Mouse (Mus musculus) liver, postnatal 0 days (tissue): ENCODE data around the gene Crb2. TPM values are rescaled to one million over a fixed set of nuclear protein-coding genes. Genes with fewer than 3 reads are reported as not detected.
A peak's percentile ranks its signal among the peaks of the same experiment; 100 is the strongest.

ENCODE experiments used
- ATAC-seq: fragments of 200-750 bp; cut with Nextera tagmentation; 2 replicates; pipeline ENCODE4 v1.8.0; 2017; ENCODE audit warnings: mild to moderate bottlenecking, moderate library complexity
- DNase-seq: peaks from one replicate; pipeline ENCODE4 v3.0.0-alpha.2; 2016
- H3K27ac ChIP-seq: fragments of 300-500 bp; sonication (generic); 2 replicates; pipeline ENCODE4 v1.5.1; 2014; ENCODE audit warnings: antibody characterized with exemption, moderate library complexity, mild to moderate bottlenecking, low read depth
- H3K27me3 ChIP-seq: fragments of 300-500 bp; sonication (generic); 2 replicates; pipeline ENCODE4 v1.6.1; 2014; ENCODE audit warnings: low read length, control low read depth, mixed read lengths; ENCODE audit not compliant: insufficient read depth
- H3K36me3 ChIP-seq: fragments of 300-500 bp; sonication (generic); replicated peaks from 2 replicates; pipeline ENCODE4 v1.6.1; 2014; ENCODE audit warnings: mild to moderate bottlenecking, control low read depth, low read length, moderate library complexity, mixed read lengths; ENCODE audit not compliant: insufficient read depth
- H3K4me1 ChIP-seq: fragments of 300-500 bp; sonication (generic); 2 replicates; pipeline ENCODE4 v1.6.1; 2014; ENCODE audit warnings: antibody characterized with exemption, mild to moderate bottlenecking, control low read depth; ENCODE audit not compliant: insufficient read depth
- H3K4me2 ChIP-seq: fragments of 300-500 bp; sonication (generic); 2 replicates; pipeline ENCODE4 v1.6.1; 2014; ENCODE audit warnings: low read depth, mild to moderate bottlenecking, low read length, moderate library complexity, mixed read lengths
- H3K4me3 ChIP-seq: fragments of 300-500 bp; sonication (generic); 2 replicates; pipeline ENCODE4 v1.5.1; 2014; ENCODE audit warnings: low read depth, low read length
- H3K9ac ChIP-seq: fragments of 300-500 bp; sonication (generic); replicated peaks from 2 replicates; pipeline ENCODE4 v1.6.1; 2014; ENCODE audit warnings: mild to moderate bottlenecking, moderate library complexity
- H3K9me3 ChIP-seq: fragments of 300-500 bp; sonication (generic); 2 replicates; pipeline ENCODE4 v1.6.1; 2016; ENCODE audit warnings: mild to moderate bottlenecking, control low read depth, low read length, mixed read lengths
- CTCF ChIP-seq: sonication (generic); IDR thresholded peaks from 2 replicates; pipeline ENCODE4 v1.5.1; 2016; ENCODE audit warnings: antibody characterized with exemption, low read depth
- EP300 ChIP-seq: IDR thresholded peaks from 2 replicates; pipeline ENCODE4 v1.6.1; 2016; ENCODE audit warnings: antibody characterized with exemption, low read depth, mild to moderate bottlenecking
- WGBS: fragments of 180-500 bp; shearing (Covaris S2); extraction: QIAGEN DNeasy Blood & Tissue Kit; methylation state at CpG from one replicate; pipeline ENCODE4 v1.1.7; 2014; ENCODE audit not compliant: insufficient replicate concordance; 5-methylcytosine and 5-hydroxymethylcytosine counted together
- polyA plus RNA-seq: library from polyadenylated mRNA; unstranded; fragments of >200 nt; fragmentation: Nextera tagmentation; extraction: Ambion mirVana; gene quantifications from 2 replicates; pipeline ENCODE4 v1.2.1, GENCODE M21; 2015

Crb2 gene
- polyA plus RNA-seq, result 0.16 and 0.19 TPM in 2 replicates

GRCm38 (mm10) chr2:37776016-37776415 is at the start of gene Crb2:
TSS of gene Crb2 (plus strand) at chr2:37776249.
- Histone ChIP-seq H3K4me2 (peak within 1 kb of the TSS; percentile 53), H3K4me1 (peaks cover 15% of the 10 kb centered on the region), H3K4me3 (no peak within 1 kb of the TSS), H3K27me3 (peaks cover 14% of the 10 kb centered on the region), H3K27ac (no peak within 1 kb of the TSS), H3K36me3 (no peaks in the 10 kb centered on the region), H3K9ac (no peak within 1 kb of the TSS), H3K9me3 (no peaks in the 10 kb centered on the region)
- WGBS, result 8% methylated on average over 10 of the region's 18 CpGs
- ATAC-seq (no peak), DNase-seq (peak; percentile 40)
- TF ChIP-seq EP300 (no peak), CTCF (no peak)

GRCm38 (mm10) chr2:37731241-37731801 is 44.7 kb upstream of the Crb2 start:
- H3K9me3 ChIP-seq, result no peaks in the 10 kb centered on the region
- WGBS, result 52% methylated on average over 5 of the region's 5 CpGs
- TF ChIP-seq CTCF, result no peak
- no peak for TF ChIP-seq EP300
- H3K36me3 ChIP-seq, result no peaks in the 10 kb centered on the region
- H3K27ac ChIP-seq, result peak overlapping the region; percentile 60
- H3K9ac ChIP-seq, result no peak overlapping the region
- peaks cover 10% of the 10 kb centered on the region for H3K4me1 ChIP-seq
- no peak overlapping the region for H3K4me3 ChIP-seq
- ATAC-seq, result peak; percentile 27; the same call in 1 of the 2 replicates
- H3K4me2 ChIP-seq, result no peak overlapping the region
- DNase-seq, result no peak
- no peaks in the 10 kb centered on the region for H3K27me3 ChIP-seq

DNA sequence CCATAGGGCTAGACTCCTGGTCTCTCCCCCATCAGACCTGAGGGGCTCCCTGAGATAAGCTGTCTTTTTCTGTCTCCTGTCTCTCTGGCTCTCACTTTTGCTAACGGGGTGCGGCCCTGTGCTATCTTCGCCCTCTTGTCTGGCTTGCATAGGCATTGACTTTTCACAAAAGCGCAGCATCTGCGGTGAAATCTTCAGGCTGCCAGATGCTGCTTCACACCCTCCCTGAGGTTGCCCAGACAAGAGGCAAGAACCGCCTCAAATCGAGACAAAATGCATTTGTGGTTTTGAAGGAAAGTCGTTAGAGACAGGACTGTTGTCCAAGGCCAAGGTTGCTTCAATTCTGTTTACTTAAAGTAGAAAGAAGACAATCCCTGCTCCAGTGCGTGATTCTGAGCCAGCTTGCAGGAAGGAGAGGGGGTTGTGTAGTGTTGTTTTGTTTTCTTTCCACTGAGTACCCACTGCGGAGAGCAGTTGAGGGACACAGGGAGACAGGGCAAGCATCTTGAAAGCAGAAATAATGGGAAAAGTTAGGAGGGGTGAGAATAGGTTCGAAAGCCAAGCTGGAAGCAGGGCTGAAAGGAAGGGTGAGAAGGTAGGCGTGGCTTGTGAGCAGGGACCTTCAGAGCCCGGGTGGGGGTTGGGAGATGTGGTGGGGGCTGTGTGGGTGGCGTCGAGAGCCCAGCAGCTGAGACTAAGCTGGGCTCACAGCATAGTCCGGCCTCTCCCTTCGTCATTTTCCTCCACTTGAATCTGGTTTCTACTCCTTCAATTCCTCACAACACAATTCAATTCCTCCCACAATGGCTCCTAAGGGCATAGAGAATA is 40.9 kb upstream of the Crb2 start:
- H3K27ac ChIP-seq, result no peak overlapping the region
- TF ChIP-seq CTCF (no peak), EP300 (no peak)
- ATAC-seq, result no peak
- H3K4me3 ChIP-seq, result no peak overlapping the region
- no peaks in the 10 kb centered on the region for H3K27me3 ChIP-seq
- no peaks in the 10 kb centered on the region for H3K9me3 ChIP-seq
- 16% methylated on average over 17 of the region's 17 CpGs for WGBS
- DNase-seq, result peak; percentile 29
- H3K36me3 ChIP-seq, result no peaks in the 10 kb centered on the region
- no peak overlapping the region for H3K9ac ChIP-seq
- peak overlapping the region; percentile 43 for H3K4me2 ChIP-seq
- H3K4me1 ChIP-seq, result peaks cover 10% of the 10 kb centered on the region

DNA sequence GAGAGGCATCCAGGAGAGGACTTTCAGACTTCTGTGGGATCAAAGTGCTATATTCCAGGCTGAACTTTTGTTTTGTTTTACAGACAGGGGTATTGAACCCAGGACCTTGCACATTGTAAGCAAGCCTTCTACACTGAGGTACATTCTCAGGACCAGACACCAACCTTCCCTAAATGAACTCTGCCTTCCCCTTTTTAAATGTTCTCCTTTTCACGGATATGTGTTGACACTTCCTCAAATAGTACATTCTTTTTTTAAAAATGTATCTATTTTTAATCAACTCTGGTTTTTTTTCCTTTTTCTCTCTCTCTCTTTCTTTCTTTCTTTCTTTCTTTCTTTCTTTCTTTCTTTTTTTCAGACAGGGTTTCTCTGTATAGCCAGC is 40.3 kb upstream of the Crb2 start:
- H3K4me1 ChIP-seq, result peaks cover 10% of the 10 kb centered on the region

GRCm38 (mm10) chr2:37741806-37742554 is 34.1 kb upstream of the Crb2 start:
- no peaks in the 10 kb centered on the region for H3K4me1 ChIP-seq
- ATAC-seq, result peak; percentile 65; the same call in 1 of the 2 replicates
- TF ChIP-seq EP300 (no peak), CTCF (0 out of 2 replicates have a peak, but pooled peaks have one; percentile 4)

More for the DNA sequence above, 40.3 kb upstream of the Crb2 start:
- Histone ChIP-seq H3K36me3 (no peaks in the 10 kb centered on the region), H3K27ac (no peak overlapping the region), H3K27me3 (no peaks in the 10 kb centered on the region), H3K9ac (no peak overlapping the region), H3K4me2 (peak overlapping the region; percentile 43), H3K9me3 (no peaks in the 10 kb centered on the region), H3K4me3 (no peak overlapping the region)
- TF ChIP-seq CTCF (no peak), EP300 (no peak)
- ATAC-seq (no peak), DNase-seq (no peak)
- 11% methylated on average over 1 of the region's 1 CpGs for WGBS

GRCm38 (mm10) chr2:37744773-37745395 is 31.2 kb upstream of the Crb2 start:
- no peaks in the 10 kb centered on the region for H3K9me3 ChIP-seq
- H3K27ac ChIP-seq, result no peak overlapping the region
- H3K4me3 ChIP-seq, result no peak overlapping the region
- ATAC-seq (no peak), DNase-seq (no peak)
- H3K4me2 ChIP-seq, result no peak overlapping the region
- 81% methylated on average over 10 of the region's 10 CpGs for WGBS
- TF ChIP-seq CTCF, result no peak
- H3K4me1 ChIP-seq, result no peaks in the 10 kb centered on the region
- no peaks in the 10 kb centered on the region for H3K36me3 ChIP-seq
- no peak overlapping the region for H3K9ac ChIP-seq
- no peaks in the 10 kb centered on the region for H3K27me3 ChIP-seq

More at GRCm38 (mm10) chr2:37741806-37742554, 34.1 kb upstream of the Crb2 start:
- no peaks in the 10 kb centered on the region for H3K36me3 ChIP-seq
- DNase-seq, result peak; percentile 49
- H3K4me2 ChIP-seq, result peak overlapping the region; percentile 26; the same call in 1 of the 2 replicates
- no peak overlapping the region for H3K9ac ChIP-seq
- no peaks in the 10 kb centered on the region for H3K27me3 ChIP-seq
- WGBS, result 60% methylated on average over 20 of the region's 20 CpGs
- no peak overlapping the region for H3K4me3 ChIP-seq
- H3K9me3 ChIP-seq, result no peaks in the 10 kb centered on the region
- no peak overlapping the region for H3K27ac ChIP-seq
